Mouse (Mus musculus) kidney, embryonic 15.5 days (tissue): Measurements from ENCODE around the gene Grb10. TPM values are rescaled to one million over a fixed set of nuclear protein-coding genes. Genes with fewer than 3 reads are reported as not detected.

Experiments used
- ATAC-seq: fragments of 200-750 bp; cut with Nextera tagmentation; replicated peaks from 2 replicates; pipeline ENCODE4 v1.8.0; 2017; ENCODE audit warnings: moderate TSS enrichment; ENCODE audit not compliant: low FRiP score
- H3K27ac ChIP-seq: fragments of 300-500 bp; sonication (generic); 2 replicates; pipeline ENCODE4 v1.5.1; 2015; ENCODE audit warnings: mild to moderate bottlenecking, inconsistent platforms
- H3K27me3 ChIP-seq: fragments of 300-500 bp; sonication (generic); 2 replicates; pipeline ENCODE4 v1.6.1; 2015; ENCODE audit warnings: inconsistent platforms
- H3K36me3 ChIP-seq: fragments of 300-500 bp; sonication (generic); 2 replicates; pipeline ENCODE4 v1.6.1; 2015; ENCODE audit warnings: inconsistent platforms
- H3K4me1 ChIP-seq: fragments of 300-500 bp; sonication (generic); 2 replicates; pipeline ENCODE4 v1.6.1; 2015; ENCODE audit warnings: inconsistent platforms
- H3K4me2 ChIP-seq: fragments of 300-500 bp; sonication (generic); 2 replicates; pipeline ENCODE4 v1.6.1; 2015; ENCODE audit warnings: moderate library complexity, mild to moderate bottlenecking, inconsistent platforms
- H3K4me3 ChIP-seq: fragments of 300-500 bp; sonication (generic); replicated peaks from 2 replicates; pipeline ENCODE4 v1.5.1; 2015; ENCODE audit warnings: mild to moderate bottlenecking, inconsistent platforms
- H3K9ac ChIP-seq: fragments of 300-500 bp; sonication (generic); 2 replicates; pipeline ENCODE4 v1.6.1; 2015; ENCODE audit warnings: mild to moderate bottlenecking, inconsistent platforms
- H3K9me3 ChIP-seq: fragments of 300-500 bp; sonication (generic); replicated peaks from 2 replicates; pipeline ENCODE4 v1.6.1; 2016; ENCODE audit warnings: inconsistent platforms
- WGBS: fragments of 180-500 bp; shearing (Covaris S2); methylation state at CpG from one replicate; pipeline ENCODE4 v1.1.7; 2015; ENCODE audit warnings: mixed read lengths; 5-methylcytosine and 5-hydroxymethylcytosine counted together
- polyA plus RNA-seq: library from polyadenylated mRNA; unstranded; fragments of >200 nt; fragmentation: Nextera tagmentation; extraction: Ambion mirVana; gene quantifications from 2 replicates; pipeline ENCODE4 v1.2.1, GENCODE M21; 2015

The Grb10 gene
- polyA plus RNA-seq, 1 experiment from 2014 or later: 413 TPM

DNA sequence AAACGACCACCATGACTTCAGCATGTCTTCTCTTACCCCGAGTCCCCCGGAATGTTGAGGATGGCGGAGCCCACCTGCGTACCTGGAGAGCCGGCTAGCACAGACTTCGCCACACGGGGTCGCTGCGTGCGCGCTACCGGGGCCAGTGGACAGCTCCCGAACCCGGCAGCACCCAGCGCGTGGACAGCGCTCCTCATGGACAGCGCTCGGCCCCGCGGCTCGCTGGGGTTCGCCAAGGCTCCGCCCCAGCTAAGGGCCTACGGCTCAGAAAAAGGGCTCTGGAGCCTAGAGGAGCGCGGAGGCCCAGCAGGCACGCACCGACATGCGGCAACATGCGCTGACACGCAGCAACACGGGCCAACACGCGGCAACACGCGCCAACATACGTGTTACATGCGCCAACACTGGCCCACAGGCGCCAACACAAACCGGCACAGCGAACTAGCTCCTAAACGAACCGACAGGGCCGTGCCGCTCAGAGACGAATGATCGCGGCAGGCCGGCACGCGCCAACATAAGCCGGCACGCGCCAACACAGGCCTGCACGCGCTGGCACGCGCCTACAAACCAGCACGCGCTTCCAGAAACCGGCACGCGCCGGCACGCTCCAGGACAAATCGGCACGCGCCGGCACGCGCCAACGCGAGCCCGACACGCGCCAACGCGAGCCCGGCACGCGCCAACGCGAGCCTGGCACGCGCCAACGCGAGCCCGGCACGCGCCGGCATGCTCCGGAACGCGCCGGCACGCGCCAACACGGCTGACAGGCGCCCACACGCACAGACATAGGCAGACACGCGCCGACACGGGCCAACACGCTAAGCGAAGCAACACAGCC, 12.5 kb downstream of the Grb10 start:
- peak; percentile 96 for ATAC-seq
- peak overlapping the region; percentile 57 for H3K4me2 ChIP-seq
- peaks cover 76% of the 10 kb centered on the region for H3K36me3 ChIP-seq
- WGBS: 67% methylated on average over 108 of the region's 108 CpGs
- peaks cover 95% of the 10 kb centered on the region for H3K27me3 ChIP-seq
- no peak overlapping the region for H3K9ac ChIP-seq
- H3K9me3 ChIP-seq: peaks cover 46% of the 10 kb centered on the region
- H3K4me3 ChIP-seq: peak overlapping the region; percentile 25
- H3K4me1 ChIP-seq: peaks cover 7% of the 10 kb centered on the region
- no peak overlapping the region for H3K27ac ChIP-seq

DNA sequence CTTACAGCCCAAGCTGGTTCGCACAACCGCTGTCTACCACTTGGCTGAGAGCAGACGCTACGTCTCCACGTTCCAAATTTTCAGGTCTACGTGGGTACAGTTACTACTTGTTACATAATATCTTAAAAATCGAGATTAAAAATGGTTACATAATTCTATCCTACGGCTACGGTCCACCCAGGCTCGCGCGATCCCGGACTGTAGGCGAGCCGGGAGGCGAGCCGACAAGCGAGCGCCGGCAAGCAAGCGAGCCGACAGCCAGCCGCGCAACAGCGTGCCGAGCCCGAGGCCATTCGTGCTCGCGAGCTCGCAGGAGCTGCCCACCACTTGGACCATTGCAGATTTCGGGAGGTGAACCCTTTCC, 13.1 kb downstream of the Grb10 start:
- Histone ChIP-seq H3K4me1 (peaks cover 7% of the 10 kb centered on the region), H3K27ac (no peak overlapping the region), H3K27me3 (peaks cover 96% of the 10 kb centered on the region), H3K36me3 (peaks cover 76% of the 10 kb centered on the region), H3K4me3 (no peak overlapping the region), H3K9me3 (peaks cover 46% of the 10 kb centered on the region), H3K4me2 (peak overlapping the region; percentile 57; the same call in 1 of the 2 replicates), H3K9ac (no peak overlapping the region)
- peak; percentile 79 for ATAC-seq
- WGBS: 60% methylated on average over 32 of the region's 32 CpGs

DNA sequence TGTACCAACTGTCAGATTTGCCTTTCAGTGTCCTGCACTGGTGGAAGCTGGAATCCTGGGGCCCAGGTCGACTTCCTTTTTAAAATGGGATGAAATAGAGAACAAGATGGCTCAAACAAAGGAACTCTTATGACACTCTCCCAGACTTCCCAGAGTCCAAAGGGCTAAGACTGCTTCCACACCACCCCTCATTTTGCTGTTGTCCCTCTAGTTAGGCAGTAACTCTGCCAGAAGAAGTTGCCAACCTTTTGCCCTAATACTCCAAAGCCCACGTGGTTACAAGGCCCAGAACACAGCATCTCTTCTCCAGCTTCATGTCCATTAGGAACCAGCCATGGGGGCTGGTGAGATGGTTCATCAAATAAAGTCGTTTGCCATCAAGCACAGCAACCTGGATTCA, 15.4 kb downstream of the Grb10 start:
- Histone ChIP-seq H3K27me3 (peaks cover 96% of the 10 kb centered on the region), H3K9me3 (peaks cover 35% of the 10 kb centered on the region), H3K4me1 (peaks cover 10% of the 10 kb centered on the region), H3K36me3 (peaks cover 77% of the 10 kb centered on the region), H3K4me2 (no peak overlapping the region), H3K4me3 (no peak overlapping the region), H3K9ac (no peak overlapping the region), H3K27ac (no peak overlapping the region)
- no peak for ATAC-seq
- WGBS: 56% methylated on average over 3 of the region's 3 CpGs

DNA sequence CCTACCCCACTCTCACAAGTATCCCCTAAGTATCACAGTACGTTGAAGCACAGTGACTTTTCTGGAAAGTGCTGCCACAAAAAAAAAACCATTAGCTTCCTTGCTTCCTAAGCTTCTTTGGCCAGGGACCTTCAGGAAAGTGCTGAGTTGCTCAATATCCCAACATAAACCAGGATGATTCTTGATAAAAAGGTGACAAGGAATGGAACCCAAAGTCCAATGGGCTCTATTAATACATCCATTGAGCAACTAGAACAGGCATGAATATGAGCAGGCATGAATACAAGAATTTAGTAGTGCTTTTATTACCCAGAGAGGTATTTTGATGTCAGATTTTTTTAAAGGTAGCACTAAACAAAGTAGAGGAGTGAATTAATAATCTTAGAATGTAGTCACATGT, 18.8 kb downstream of the Grb10 start:
- H3K4me3 ChIP-seq: no peak overlapping the region
- no peak overlapping the region for H3K4me2 ChIP-seq
- H3K36me3 ChIP-seq: peaks cover 68% of the 10 kb centered on the region
- WGBS: 86% methylated on average over 1 of the region's 1 CpGs
- peaks cover 78% of the 10 kb centered on the region for H3K27me3 ChIP-seq
- H3K27ac ChIP-seq: no peak overlapping the region
- H3K9me3 ChIP-seq: peaks cover 7% of the 10 kb centered on the region
- H3K9ac ChIP-seq: no peak overlapping the region
- no peak for ATAC-seq
- H3K4me1 ChIP-seq: 0 out of 2 replicates have a peak, but pooled peaks cover 2% of the 10 kb centered on the region

DNA sequence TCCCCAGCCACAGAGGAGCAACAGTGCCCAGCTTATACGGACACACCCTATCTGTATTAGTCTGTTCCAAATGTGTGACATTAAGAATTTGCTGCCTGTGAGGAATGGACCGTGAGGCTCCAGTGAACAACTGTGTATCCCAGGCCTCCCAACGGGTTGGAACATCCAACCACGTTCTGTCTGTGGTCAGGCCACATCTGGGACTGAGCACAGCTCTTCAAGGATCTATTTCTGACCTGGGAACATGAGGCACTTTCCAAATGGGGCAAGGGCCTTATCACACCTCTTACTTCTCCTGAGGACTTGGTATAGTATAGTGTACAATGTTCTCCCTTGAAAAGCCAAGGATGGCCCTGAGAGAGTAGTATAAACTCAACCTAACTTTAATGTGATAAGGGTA, 19.9 kb downstream of the Grb10 start:
- Histone ChIP-seq H3K9ac (no peak overlapping the region), H3K36me3 (peaks cover 73% of the 10 kb centered on the region), H3K27ac (no peak overlapping the region), H3K4me2 (no peak overlapping the region), H3K4me1 (0 out of 2 replicates have a peak, but pooled peaks cover 2% of the 10 kb centered on the region), H3K27me3 (peaks cover 67% of the 10 kb centered on the region), H3K9me3 (peaks cover 3% of the 10 kb centered on the region; the same call in 1 of the 2 replicates), H3K4me3 (no peak overlapping the region)
- WGBS: 88% methylated on average over 4 of the region's 4 CpGs
- no peak for ATAC-seq

DNA sequence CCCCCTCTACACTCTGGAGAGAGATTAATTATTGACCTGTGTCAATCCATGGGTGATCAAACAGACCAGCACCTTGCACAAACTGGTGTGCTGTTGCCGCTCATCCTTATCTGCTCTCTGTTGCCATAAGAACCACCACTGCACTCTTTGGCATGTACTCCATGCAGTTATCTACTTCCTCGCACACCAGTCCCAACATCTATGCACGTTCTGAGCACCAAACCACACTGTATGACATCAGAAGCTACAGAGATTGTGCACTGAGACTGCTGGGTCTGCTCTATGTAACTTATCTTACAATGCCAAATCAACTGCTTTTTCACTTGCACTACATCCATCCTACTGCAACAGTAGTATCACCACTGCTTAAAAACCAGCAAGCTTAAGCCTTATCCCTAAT, 28.4 kb downstream of the Grb10 start:
- Histone ChIP-seq H3K4me2 (no peak overlapping the region), H3K4me3 (no peak overlapping the region), H3K27ac (no peak overlapping the region), H3K4me1 (no peaks in the 10 kb centered on the region), H3K9me3 (peaks cover 10% of the 10 kb centered on the region; the same call in 1 of the 2 replicates), H3K27me3 (no peaks in the 10 kb centered on the region), H3K36me3 (peaks cover 44% of the 10 kb centered on the region), H3K9ac (no peak overlapping the region)
- ATAC-seq: no peak
- WGBS: 84% methylated on average over 3 of the region's 3 CpGs

DNA sequence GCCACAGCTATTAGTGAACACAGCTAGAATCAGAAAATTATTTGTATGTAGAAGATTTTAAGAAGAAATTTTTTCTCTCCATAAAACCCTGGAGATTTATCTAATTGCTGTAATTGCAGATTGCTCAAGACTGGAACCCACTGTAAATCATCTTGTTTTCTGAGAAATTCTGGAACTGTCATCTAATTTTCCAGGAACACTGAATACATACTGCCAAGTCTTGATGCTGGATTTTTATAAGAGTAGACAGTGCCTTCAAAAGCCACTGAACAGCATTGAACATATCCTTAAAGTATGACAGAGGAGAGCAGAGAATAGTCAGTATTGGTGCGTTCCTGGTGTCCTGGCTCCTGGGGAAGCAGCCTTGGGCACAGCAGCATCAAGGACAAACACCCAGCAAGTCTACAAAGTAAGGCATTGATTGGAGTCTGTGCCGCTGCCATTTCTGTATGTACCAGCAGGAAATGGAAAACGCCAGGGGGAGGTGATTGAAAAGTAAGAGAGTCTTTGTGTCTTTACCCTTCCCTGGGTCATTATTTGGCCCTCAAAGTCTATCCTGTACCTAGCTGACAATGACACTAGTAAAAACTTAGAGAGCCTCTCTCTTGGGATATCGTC, 38.1 kb downstream of the Grb10 start:
- H3K4me2 ChIP-seq: no peak overlapping the region
- H3K9ac ChIP-seq: no peak overlapping the region
- whole genome bisulfite sequencing: 87% methylated on average over 4 of the region's 4 CpGs
- no peak overlapping the region for H3K4me3 ChIP-seq
- no peaks in the 10 kb centered on the region for H3K27me3 ChIP-seq
- no peaks in the 10 kb centered on the region for H3K4me1 ChIP-seq
- ATAC-seq: no peak
- no peak overlapping the region for H3K27ac ChIP-seq
- H3K9me3 ChIP-seq: no peaks in the 10 kb centered on the region
- peaks cover 13% of the 10 kb centered on the region for H3K36me3 ChIP-seq

DNA sequence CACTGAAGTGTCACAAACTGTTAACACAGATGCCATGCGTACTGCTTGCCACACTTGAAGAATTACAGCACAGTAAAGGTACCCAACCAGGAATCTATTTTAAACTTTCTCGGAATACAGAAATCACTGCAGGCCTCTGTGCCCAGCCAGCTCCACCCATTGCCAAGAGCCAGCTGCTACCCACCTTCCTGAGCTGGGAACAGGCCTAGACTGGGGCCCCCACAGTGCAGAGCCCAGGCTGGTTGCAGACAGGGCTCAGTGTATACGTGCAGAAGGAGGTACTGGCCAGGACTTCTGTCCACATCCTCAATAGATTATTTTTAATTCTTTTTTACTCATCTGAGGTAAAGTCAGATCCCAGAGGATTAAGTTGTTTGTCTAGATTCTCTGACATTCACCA, 39.6 kb downstream of the Grb10 start:
- no peak overlapping the region for H3K4me2 ChIP-seq
- no peaks in the 10 kb centered on the region for H3K27me3 ChIP-seq
- H3K36me3 ChIP-seq: peaks cover 13% of the 10 kb centered on the region
- no peak overlapping the region for H3K9ac ChIP-seq
- no peak overlapping the region for H3K4me3 ChIP-seq
- no peaks in the 10 kb centered on the region for H3K4me1 ChIP-seq
- no peak overlapping the region for H3K27ac ChIP-seq
- ATAC-seq: no peak
- 67% methylated on average over 3 of the region's 3 CpGs for WGBS
- no peaks in the 10 kb centered on the region for H3K9me3 ChIP-seq

DNA sequence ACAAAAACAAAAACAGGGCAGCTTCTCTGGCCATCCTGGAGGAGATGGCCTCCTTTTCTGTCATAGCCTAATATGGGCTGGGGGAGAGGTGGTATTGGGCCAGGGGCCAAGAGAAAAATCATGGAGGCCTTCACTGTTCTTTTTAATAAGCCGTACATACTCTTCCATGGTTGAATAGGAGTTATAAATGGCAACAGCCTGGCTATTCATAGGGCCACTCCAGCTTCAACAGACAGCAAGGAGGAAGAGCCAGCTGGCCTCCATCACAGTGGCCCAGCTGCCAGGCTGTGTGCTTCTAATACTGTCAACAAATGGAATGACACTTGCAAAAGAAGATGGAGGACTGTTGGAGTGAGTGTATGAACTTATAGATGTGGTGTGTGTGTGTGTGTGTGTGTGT, 41.4 kb downstream of the Grb10 start:
- no peak overlapping the region for H3K27ac ChIP-seq
- no peaks in the 10 kb centered on the region for H3K9me3 ChIP-seq
- H3K9ac ChIP-seq: no peak overlapping the region
- peaks cover 7% of the 10 kb centered on the region; the same call in 1 of the 2 replicates for H3K36me3 ChIP-seq
- H3K4me3 ChIP-seq: no peak overlapping the region
- H3K4me2 ChIP-seq: no peak overlapping the region
- no peak for ATAC-seq
- WGBS: 82% methylated on average over 1 of the region's 1 CpGs
- no peaks in the 10 kb centered on the region for H3K27me3 ChIP-seq
- H3K4me1 ChIP-seq: no peaks in the 10 kb centered on the region

DNA sequence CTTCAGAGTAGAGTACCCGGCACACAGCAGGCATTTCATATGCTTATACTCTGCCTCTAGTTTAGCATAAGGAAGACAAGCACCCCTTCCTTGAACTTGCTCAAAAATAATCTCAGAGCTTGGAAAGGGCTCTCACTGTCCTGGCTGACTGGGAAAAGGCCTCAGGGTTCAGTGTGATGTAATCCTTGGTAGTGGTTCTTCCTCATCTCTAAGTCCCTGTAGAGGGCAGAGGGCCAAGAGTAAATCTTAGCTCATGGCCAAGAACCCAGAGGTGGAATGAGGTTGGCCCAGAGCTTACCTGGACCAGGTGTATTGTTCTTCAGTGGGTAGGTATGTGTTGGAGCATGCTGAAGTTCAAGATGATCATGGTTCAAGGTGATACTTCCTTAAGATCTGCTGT, 43.1 kb downstream of the Grb10 start:
- no peaks in the 10 kb centered on the region for H3K9me3 ChIP-seq
- no peak for ATAC-seq
- H3K27ac ChIP-seq: no peak overlapping the region
- no peaks in the 10 kb centered on the region for H3K36me3 ChIP-seq
- no peak overlapping the region for H3K9ac ChIP-seq
- H3K27me3 ChIP-seq: no peaks in the 10 kb centered on the region
- no peak overlapping the region for H3K4me2 ChIP-seq
- no peaks in the 10 kb centered on the region for H3K4me1 ChIP-seq
- 92% methylated on average over 1 of the region's 1 CpGs for whole genome bisulfite sequencing
- H3K4me3 ChIP-seq: no peak overlapping the region

DNA sequence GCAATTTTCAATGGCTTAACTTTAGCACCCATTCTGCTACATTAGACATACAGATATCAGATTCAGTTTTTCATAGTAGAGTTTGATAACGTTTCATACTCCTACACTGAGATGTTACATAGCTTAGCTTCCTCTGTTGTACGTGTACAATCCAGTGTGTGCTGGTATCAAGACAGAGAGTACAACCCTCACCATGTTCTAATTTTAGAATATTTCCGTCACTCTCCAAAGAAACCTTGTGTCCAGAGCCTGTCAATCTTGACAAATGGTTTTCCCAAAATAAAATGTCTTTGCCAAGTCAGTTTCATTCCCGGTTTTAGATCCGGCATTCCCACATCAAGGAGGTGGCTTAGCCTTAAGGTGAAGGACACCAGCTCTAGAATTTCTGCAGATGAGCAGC, 44.7 kb downstream of the Grb10 start:
- WGBS: 79% methylated on average over 5 of the region's 5 CpGs

DNA sequence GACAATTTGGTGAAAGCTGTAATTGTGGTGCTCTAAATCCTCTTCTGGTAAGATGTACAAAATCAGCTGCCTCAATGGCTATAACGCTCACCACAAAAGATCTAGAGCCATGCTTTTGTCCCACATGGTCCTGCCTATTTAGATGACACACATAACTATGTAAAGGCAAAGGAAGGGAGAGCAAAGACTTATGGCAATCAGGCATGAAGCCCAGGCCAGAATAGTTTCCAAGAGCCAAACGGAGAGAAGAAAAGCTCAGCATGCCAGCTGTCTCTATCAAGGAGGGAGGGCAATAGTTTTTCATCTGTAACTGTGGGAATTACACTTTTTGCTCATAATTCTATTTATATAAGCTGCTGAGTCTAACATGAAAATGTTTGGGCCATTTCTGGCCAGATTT, 45.3 kb downstream of the Grb10 start:
- Histone ChIP-seq H3K27ac (no peak overlapping the region), H3K4me2 (no peak overlapping the region), H3K27me3 (no peaks in the 10 kb centered on the region), H3K4me3 (no peak overlapping the region), H3K4me1 (no peaks in the 10 kb centered on the region), H3K9ac (no peak overlapping the region), H3K9me3 (no peaks in the 10 kb centered on the region), H3K36me3 (no peaks in the 10 kb centered on the region)
- ATAC-seq: no peak
- WGBS: 85% methylated on average over 2 of the region's 2 CpGs

More for the DNA sequence above, 44.7 kb downstream of the Grb10 start:
- H3K9ac ChIP-seq: no peak overlapping the region
- no peaks in the 10 kb centered on the region for H3K36me3 ChIP-seq
- H3K4me1 ChIP-seq: no peaks in the 10 kb centered on the region
- no peaks in the 10 kb centered on the region for H3K27me3 ChIP-seq
- no peak overlapping the region for H3K27ac ChIP-seq
- ATAC-seq: no peak
- H3K9me3 ChIP-seq: no peaks in the 10 kb centered on the region
- no peak overlapping the region for H3K4me2 ChIP-seq
- H3K4me3 ChIP-seq: no peak overlapping the region
